Mouse (Mus musculus) gastrocnemius, adult 2 months (tissue): ENCODE data around the gene Mt4. TPM values are rescaled to one million over a fixed set of nuclear protein-coding genes. Genes with fewer than 3 reads are reported as not detected.
A peak's percentile ranks its signal among the peaks of the same experiment; 100 is the strongest.

Experiments used
- DNase-seq: peaks from one replicate; pipeline ENCODE4 v3.0.0; 2022
- H3K27ac ChIP-seq: fragments of 200-600 bp; 2 replicates; pipeline ENCODE4 v1.8.1; 2022; ENCODE audit warnings: mild to moderate bottlenecking
- H3K4me3 ChIP-seq: fragments of 200-600 bp; 2 replicates; pipeline ENCODE4 v1.8.1; 2022; ENCODE audit warnings: mild to moderate bottlenecking, moderate library complexity
- CTCF ChIP-seq: fragments of 200-600 bp; IDR thresholded peaks from 2 replicates; pipeline ENCODE4 v1.8.1; 2022; ENCODE audit warnings: antibody characterized with exemption, mild to moderate bottlenecking, moderate library complexity
- intact Hi-C: fragments of 180-260 bp; cut with DNase I; formaldehyde crosslinking; loops from one replicate; pipeline ENCODE4 v1.15.1; 2025
- total RNA-seq, 2 experiments: library from RNA; stranded (reverse); gene quantifications; 2 replicates each; pipeline ENCODE4 v1.2.3; 2021

The Mt4 gene
- total RNA-seq, 2 experiments from 2014 or later = not detected

GRCm38 (mm10) chr8:94186542-94186941, 49.5 kb downstream of the Mt4 start:
- peak; percentile 83 for TF ChIP-seq CTCF
- intact Hi-C loops = loop anchor here (2.0 kb wide), 1 partner anchor 20 kb away; no protein-coding TSS in a partner anchor

GRCm38 (mm10) chr8:94187290-94188002, 50.4 kb downstream of the Mt4 start:
- intact Hi-C loops = loop anchor here (2.0 kb wide), 1 partner anchor 21 kb away; no protein-coding TSS in a partner anchor
- Histone ChIP-seq H3K4me3 (no peak overlapping the region), H3K27ac (peak overlapping the region; percentile 68)
- TF ChIP-seq CTCF = no peak
- peak; percentile 27 for DNase-seq

More at GRCm38 (mm10) chr8:94186542-94186941, 49.5 kb downstream of the Mt4 start:
- DNase-seq = peak; percentile 87
- Histone ChIP-seq H3K27ac (peak overlapping the region; percentile 68), H3K4me3 (peak overlapping the region; percentile 13; the same call in 1 of the 2 replicates)

Other genes starting within 250 kb of the Mt4 start
- gene Amfr, start 124.4 kb upstream of the Mt4 start, total RNA-seq = 100 to 1,000 TPM in 1 of 2 experiments, 10 to 100 TPM in 1; 97.5 to 101 TPM
- gene Nudt21, start 100.2 kb upstream of the Mt4 start, total RNA-seq = 10 to 100 TPM in 1 of 2 experiments, 1 to 10 TPM in 1; 8.0 to 15.0 TPM
- gene Ogfod1, start 100.0 kb upstream of the Mt4 start, total RNA-seq = 10 to 100 TPM; 23.0 to 27.4 TPM
- 1 to 10 TPM; 2.5 to 4.6 TPM for gene Bbs2, start 38.3 kb upstream of the Mt4 start, total RNA-seq
- gene Mt3, start 15.4 kb downstream of the Mt4 start, total RNA-seq = 1 to 10 TPM; 1.6 to 2.7 TPM
- 100 to 1,000 TPM; 103 to 148 TPM for gene Mt2, start 35.5 kb downstream of the Mt4 start, total RNA-seq
- 100 to 1,000 TPM; 120 to 127 TPM for gene Mt1, start 41.9 kb downstream of the Mt4 start, total RNA-seq
- 10 to 100 TPM in 1 of 2 experiments, 1 to 10 TPM in 1; 8.6 to 12.4 TPM for gene Nup93, start 77.4 kb downstream of the Mt4 start, total RNA-seq
- not detected for gene Slc12a3, start 192.0 kb downstream of the Mt4 start, total RNA-seq
- gene Herpud1, start 249.2 kb downstream of the Mt4 start, total RNA-seq = 100 to 1,000 TPM; 111 to 117 TPM